Mouse (Mus musculus) cerebellum, postnatal 25 days (tissue): ENCODE data around the gene Arl6.

ENCODE experiments used
- DNase-seq, 2 experiments: peaks; one replicate each; pipeline ENCODE4 v3.0.0; 2021; ENCODE audit warnings: mixed read lengths in 2 of 2

The Arl6 gene

DNA sequence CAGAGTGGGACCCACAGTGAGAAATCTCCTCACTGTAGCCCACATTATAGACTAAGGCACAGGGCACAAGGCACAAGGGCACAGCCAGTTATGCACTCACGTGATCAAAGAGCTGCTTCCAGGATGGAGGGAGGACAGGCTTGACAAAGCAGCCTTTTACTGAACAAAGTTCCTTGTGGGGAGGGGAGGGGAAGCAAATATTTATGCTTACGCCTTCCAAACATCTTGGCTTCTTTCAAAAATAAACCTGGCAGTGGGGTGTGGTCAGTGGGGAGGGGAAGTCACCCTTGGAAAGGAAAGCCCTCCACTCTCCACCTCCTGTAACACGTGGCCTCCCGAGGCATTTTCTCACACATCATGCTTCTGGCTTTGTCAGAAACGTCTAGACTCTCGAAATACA, 52.9 kb downstream of the Arl6 start:
- no peak for DNase-seq

DNA sequence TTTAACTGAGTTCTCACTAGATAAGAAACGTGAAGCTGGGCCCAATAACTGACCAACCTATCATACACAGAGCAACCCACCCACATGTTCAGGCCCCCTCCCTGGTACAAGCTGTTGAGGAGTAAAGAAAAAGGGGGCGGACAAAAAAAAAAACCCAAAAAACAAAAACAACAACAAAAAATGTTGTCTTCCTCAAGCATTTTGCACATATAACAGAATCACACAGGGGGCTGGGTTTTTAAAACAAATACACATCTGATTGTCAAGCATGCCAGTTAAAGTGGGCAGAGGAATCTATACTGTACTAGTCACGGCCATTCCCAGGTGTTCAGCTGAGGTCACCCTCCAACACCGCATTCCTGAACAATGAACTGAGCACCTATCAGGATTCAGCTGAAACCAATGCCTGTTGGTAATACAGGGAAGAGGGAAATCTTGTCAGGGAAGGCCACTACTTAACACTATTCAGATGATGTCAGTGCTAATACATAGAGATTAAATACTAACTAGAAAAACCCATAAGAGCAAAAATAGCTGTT, 53.4 kb downstream of the Arl6 start:
- no peak for DNase-seq

DNA sequence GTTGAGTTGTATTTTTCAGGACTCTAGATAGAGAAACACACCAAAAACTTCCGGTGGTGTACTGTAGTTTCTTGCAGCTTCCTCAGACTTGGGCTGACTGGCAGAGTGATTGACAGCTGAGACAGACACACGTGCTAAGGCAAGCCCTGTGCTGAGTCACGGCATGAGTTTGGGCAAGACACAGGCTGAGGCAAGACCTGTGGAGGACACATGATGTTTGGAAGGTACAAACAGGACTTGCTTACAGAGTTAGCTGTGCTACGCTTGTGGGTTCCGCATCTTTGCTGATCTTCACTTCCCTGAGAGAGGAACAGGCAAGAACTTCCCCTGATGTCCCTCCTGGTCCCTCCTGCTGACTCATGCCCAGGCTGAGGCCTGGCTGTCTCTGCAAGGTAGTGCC, 55.7 kb downstream of the Arl6 start:
- DNase-seq = no peak

DNA sequence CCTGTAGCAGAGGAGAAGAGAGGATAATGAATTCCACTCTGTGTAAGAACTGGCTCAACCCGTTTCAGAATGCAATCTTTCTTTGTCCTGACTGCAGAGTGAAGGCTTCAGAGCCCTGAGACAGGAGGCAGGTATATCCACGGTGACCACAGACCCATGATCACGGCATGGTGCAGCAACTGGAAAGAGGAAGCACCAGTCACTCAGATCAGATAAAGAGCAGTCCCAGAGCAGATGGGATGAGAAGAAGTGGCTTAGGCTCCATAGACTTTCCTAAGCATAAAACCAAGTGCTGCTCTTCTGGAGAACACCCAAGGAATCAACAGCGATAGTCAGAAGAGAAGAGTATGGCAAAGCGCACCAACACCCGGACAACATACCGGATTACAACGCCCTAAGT, 60.0 kb downstream of the Arl6 start:
- no peak for DNase-seq

DNA sequence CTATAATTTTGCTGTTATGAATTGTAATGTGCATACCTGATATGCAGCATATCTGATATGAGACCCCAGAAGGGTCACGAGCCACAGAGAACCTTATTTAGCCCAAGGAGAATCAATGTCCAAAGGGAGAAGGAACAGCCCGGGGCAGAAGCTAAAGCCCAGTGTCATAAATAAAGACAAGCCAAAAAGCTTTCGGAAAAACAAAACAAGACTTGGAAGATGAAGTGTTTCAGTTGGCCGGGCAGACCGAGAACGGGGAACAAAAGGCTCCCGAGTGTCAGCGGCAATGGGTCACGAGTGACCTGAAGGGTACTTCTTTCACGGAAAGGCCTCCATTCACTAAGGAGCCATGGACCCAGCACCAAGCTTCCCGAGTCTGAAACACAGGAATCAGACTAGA, 65.2 kb downstream of the Arl6 start:
- no peak for DNase-seq

DNA sequence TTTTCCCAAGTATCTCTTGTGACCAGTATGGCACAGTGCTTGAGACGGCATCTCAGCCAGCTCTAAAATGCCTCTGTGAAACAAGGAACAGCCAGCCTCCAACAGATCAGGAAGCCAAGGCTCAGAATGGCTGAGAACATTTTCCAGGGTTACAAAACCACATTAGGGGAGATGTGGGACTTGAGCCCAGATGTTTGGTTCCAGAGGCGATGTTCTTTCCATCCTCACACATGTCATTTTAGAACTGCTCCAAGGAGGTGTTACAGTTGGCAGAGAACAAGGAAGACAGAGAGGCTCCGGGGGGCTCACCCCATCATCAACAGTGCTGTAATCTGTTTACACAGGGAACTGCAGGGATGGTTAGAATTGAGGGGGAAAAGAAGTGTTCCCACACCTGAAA, 66.5 kb downstream of the Arl6 start:
- no peak for DNase-seq

DNA sequence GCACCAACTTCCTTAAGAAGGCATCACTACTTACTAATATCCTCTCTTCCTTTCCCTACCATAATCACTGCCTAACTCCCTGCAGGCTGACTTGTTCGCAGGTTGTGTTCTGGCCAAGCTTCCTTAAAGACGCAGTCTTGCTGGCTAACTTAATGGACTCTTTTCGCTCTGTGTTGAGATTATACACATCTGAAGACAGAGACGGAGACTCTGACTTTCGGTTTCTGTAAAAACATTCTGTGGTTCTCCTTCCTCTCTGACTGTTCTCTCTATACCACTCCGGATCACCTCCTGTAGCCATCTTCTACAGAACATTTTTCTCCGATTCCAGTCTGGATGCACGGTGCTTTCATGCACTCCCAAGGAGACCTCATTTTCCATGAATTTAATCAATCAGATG, 68.4 kb downstream of the Arl6 start:
- no peak for DNase-seq

DNA sequence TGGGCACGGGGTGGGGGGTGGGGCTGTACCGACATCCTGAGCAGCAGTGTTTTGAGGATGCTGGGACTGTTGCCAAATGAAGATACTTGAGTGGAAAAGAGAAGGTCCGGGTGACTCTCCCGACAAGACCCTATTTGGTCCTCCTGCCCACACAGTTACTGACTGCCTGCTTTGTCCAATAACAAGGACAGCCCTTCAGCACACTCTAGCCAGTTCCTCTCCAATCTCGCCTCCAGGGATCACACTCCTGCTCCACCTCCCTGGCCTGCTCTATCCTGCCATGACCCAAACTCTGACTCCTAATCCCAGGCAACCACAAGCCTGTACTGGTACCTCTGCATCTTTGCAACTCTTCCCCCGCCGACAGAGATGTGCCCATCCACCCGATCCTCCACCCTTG, 69.4 kb downstream of the Arl6 start:
- DNase-seq = no peak

DNA sequence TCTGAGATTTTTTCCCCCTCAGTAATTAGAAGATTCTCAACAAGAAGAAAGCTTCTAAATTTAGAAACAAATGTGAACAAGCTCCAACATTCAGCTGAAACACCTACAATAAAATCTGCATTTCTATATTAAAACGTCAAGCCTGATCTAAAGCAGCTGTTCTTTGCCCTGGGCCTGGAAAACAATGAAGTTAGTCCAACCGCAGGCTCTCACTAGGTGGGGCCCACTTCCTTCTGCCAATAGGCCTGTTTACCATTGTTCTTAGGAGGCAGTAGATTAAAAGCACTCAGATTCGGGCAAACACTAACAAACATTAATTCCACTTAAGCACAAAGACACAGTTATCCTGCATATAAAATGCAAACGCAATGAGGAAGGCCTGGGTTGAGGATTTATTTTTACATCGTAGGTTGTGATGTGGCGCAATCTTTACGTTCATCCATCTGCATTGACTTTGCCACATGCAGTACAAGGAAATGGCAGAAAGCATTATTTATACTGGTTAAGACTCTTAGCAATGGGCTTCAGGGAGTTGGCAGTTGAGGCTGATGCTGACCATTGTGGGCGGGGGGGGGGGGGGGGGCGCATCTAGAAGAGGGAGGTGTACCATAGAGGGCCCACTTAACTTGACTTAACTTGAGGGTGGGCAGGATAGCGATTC, 71.3 kb downstream of the Arl6 start:
- DNase-seq = no peak

DNA sequence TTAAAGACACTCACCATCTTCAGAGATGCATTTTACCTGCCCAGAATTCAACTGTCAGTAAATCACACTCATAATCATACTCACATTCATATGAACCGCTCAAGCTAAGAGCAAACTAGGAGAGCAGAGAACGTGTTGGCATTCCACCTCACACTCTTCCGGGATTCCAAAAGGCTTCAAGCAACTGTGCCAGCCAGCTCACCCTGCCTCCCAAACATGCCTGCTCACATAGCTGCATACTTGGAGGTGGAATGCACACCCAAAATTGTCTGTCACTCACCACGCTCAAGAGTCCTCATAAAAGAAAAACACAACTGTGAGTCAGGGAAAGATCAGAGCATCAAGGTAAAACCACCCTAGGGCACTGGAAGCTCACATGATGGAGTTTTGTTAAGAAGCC, 72.8 kb downstream of the Arl6 start:
- DNase-seq = no peak

DNA sequence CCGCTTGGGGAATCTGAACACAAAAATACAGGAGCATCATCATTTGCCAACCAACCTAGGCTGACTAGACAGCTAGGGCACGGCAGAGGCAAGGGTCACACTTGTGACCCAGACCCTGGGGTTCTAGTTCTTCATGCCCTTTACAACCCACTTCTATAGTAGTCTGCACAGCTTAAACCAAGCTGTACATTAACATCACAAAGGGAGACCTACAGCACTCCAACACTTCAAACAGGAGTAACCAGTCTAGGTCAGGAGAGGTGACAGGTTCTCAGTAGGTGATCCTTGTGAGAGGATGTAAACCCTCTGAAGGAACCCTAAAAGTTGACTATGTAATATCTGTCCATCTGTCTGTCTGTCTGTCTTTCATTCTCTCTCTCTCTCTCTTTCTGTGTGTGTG, 73.6 kb downstream of the Arl6 start:
- no peak for DNase-seq

DNA sequence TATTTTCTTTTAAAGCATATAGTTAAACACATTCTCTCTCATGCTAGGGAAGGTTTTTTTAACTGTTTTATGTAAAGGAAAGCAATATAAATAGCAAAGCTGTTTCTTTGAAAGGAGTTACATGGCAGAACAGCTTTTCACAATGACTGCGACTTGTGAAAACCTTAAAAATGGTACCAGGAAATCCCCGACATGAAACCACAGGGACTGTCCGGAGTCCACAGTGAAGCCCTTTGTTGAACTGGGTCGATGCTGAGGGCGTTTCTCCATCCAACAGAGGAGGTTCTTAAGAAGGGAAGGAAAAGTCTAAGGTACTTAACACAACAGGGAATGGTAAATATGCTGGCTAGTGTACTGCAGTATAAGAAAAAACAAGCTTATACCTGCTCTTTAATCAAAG, 75.2 kb downstream of the Arl6 start:
- DNase-seq = no peak
